Mouse (Mus musculus) T-helper 17 cell (primary cell): Measurements from ENCODE around the gene Glb1l.

ENCODE experiments used
- in situ Hi-C, 2 experiments: fragments of 300-600 bp; cut with MboI, MseI; formaldehyde crosslinking; loops; 1 replicate in 1 of 2; 2 replicates in 1 of 2; pipeline ENCODE4 v1.15.1; 2025; ENCODE audit warnings: high pct_unique_total_duplicates in 2 of 2

The Glb1l gene

DNA sequence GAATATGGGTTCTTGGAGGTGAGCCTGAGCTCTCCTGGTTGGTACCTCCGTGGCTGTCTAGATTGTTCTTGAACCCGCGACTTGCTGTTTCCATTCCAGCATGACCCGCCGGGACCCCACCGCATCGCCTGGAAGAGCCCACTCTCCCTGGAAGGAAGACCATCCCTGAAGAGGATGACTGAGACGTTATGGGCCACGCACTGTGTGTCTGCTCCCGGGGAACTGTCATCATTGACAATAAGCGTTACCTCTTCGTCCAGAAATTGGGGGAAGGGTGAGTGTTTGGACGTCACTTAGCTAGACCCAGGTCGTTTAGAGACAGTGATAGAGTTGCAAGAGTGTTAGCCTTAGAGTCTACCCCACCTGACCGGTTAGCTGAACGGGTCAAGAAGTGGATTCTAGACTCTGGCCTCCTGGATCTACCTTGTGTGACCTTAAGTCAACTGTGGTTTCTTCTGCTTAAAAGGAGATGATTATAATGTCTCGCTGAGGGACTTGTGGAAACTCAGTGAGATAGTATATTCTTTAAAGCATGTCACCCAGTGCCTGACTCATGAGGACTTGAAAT lies 612 bp upstream of the Glb1l start:
- in situ Hi-C loops: loop anchor here (10.0 kb wide), 3 partner anchors 86 to 616 kb away; partner anchors contain the start of genes Dnpep (in 1 of the 2) and Nhej1 (in 1 of the 2)

DNA sequence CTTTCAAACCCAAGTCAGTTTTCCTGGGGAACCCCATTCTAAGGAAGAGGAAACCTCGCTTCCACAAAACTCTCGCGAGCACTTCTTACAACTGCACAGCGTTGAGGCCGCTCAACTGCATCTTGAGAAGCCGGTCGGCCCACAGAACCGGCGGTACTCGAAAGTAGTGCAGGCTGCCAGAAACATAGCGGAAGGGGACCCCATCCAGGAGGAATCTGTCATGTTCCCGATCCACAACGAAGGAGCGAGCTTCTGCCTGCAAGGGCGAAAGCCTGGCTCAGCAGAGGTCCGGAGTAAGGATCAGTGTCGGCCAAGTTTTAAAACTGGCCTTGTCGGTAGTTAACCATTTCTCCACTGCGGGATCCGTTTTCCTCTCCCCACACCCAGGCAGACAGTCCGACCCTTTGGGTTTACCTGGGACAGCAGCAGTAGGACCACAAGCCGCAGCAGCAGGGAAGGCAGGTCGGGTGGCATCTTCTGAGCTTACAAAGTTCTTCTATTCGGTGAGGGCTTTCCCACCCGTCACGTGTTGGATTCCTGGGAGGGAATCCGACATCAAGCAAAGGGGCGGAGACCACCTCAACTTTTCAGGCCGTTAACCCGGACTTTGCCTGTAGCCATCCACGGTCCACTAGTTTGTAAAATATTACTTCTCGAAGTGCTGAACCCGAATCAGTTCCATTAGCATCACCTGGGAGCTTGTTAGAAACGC lies 1.5 kb downstream of the Glb1l start:
- in situ Hi-C loops: no loop called here

DNA sequence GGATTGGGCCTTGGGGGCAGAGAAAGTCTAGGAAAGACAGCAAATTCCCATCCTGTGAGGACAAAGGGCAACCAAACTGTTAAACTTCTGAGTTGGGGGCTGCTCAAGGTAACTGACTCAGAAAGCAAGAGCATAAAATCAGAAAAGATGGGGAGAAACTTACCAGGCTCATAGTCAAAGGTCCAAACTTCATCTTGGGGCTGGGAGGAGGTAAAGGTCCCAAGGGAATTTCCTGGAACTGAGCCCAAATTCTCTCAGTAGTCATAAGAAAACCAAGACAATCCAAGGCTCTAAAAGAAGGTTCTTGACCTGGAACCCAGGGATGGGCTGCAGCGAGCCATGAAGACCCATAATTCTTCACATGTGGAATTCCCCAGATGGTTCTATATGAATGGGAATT lies 9.4 kb downstream of the Glb1l start:
- in situ Hi-C loops: no loop called here

DNA sequence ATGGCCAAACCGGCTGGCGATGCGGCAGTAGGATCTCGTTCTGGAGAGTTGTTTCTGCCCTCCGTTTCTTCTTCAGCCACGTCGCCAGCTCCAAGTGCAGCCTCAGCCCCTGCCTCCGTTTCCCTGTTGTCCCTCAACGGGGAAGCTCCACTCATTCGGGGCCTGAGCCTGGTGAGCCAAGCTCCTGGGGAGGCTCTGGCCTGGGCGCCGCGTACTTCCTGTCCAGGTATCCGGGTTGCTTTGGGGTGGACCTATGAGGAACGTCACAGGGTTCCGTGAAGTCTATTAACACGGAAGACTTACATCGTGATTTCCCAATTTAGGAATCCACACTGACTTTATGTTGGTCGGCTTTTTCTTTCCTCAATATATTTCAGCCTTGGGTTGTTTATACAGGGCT lies 18.2 kb downstream of the Glb1l start:
- in situ Hi-C loops: loop anchor here in 1 of 2 experiments (10.0 kb wide), 1 partner anchor 138 kb away; no protein-coding TSS in a partner anchor

DNA sequence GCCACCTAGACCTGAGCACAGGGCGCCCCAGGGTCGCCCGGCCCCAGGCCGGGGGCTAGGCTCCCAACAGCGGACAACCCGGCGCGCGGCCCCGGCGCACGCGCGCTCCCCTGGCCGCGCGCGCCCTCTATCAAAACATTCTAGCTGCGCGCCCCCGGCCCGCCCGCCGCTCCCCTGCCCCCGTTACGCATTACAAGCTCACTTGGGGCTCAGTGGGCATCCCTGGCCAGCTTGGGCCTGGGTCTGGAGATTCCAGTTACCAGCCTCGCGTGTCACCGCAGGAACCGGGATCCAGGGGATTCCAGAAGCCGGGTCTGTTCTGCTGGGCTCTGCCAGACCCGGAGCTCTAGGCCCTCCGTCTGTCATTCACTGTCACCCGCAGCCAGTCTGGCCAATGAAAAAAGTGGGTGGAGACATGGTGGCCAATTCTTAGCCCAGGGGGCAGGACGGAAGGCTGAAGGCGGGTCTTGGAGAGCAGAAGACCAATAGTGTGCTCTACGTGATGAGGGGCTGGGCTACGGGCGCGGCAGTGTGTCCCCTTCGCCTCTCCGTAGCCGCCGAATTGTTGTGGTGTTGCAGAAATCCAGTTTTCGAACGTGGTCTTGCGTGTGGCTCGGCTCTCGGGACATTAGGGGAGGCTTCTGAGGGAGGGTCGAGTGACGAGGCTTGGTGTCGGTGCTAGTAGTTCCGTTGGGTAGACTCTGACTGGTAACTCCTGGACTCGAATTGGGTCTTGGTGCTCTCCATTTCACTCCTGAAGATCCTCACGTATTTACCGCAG lies 18.8 kb downstream of the Glb1l start, which contains the start of the genes Ankzf1 and Atg9a:
Gene Ankzf1 (plus strand): TSS at position 530 of the 781 bp plus-strand sequence.
Gene Atg9a (minus strand): TSS at position 575 of the 781 bp plus-strand sequence.
- in situ Hi-C loops: loop anchor here in 1 of 2 experiments (10.0 kb wide), 1 partner anchor 137 kb away; no protein-coding TSS in a partner anchor

DNA sequence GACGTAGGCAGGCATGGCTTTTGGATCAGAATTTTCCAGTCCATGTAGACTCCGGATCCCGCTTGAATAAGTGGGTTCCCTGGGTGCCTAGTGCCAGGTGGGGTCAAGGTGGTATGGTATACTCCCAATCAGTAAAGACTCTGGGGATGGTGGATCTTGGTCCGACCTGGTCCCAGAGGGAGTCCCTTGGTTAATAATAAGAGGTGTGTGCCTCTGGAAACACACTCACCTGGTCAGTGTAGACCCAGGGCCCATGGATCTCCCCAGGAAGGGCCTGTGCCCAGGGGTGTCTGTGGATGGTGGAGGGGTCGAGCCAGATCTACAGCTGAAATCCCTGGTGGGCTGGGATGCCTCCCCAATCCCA lies 19.4 kb downstream of the Glb1l start:
- in situ Hi-C loops: loop anchor here in 1 of 2 experiments (10.0 kb wide), 1 partner anchor 136 kb away; no protein-coding TSS in a partner anchor

DNA sequence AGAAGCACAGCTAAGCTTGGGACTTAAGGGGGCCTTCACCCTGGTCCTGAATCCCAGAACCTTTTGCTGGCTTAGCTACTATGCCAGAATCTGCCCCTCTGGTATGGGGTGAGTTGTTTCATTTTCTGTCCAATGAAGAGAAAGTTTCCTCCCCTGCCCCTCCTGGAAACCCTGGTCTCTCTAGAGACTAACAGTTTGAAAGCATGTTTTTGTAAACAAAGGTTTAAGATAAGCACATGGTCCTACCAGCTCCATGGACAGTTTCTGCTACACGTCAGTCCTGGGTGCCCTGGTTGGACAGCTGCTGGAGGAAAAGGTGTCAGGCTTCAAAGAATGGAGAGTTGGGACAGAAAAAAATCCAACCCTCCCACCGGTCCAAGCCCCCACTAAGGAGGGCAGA lies 20.0 kb downstream of the Glb1l start:
- in situ Hi-C loops: loop anchor here in 1 of 2 experiments (10.0 kb wide), 1 partner anchor 136 kb away; no protein-coding TSS in a partner anchor

DNA sequence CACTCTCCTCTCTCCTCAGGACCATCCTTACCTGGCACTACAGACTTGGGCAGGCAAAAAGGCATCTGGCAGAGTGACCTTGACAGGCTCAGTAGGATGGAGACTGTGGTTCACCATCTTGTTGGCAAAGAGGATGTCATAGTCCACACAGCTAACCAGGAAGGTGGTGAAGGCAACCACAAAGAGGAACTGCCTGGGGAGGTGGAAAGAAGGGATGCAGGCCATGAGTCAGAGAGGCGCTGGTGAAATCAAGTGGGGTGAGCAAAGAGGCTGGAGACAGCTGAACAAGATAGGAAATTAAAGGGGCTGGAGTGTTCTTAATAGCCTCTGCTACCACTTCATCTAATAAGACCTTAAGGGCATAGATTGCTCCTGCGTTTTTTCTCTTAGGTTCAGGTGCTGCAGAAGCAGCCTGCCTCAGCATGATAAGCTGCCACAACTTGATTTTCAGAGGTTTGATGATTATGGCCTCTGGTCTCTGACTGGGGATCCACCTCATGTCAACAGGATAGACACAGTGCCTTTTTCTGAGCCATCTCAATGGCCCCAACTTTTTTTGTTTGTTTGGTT lies 22.6 kb downstream of the Glb1l start:
- in situ Hi-C loops: loop anchor here in 1 of 2 experiments (5.0 kb wide), 1 partner anchor 61 kb away; the partner anchor contains the start of gene Nhej1

DNA sequence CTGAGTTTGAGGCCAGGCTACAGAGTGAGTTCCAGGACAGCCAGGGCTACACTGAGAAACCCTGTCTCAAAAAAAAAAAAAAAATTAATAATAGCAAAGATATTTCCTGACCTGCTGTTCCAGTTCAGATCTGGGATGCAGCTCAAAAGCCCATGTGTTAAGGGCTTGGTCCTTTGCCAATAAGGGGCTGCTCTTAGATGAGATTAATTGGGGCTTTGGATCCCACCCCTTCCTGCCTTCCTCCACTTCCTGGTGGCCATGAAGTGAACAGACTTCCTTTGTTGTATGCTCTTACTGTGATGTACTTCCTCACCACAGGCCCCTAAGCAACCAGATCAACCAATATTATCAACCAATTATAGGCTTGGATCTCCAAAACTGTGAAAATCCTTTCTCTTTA lies 23.5 kb downstream of the Glb1l start:
- in situ Hi-C loops: loop anchor here in 1 of 2 experiments (5.0 kb wide), 1 partner anchor 60 kb away; the partner anchor contains the start of gene Nhej1

DNA sequence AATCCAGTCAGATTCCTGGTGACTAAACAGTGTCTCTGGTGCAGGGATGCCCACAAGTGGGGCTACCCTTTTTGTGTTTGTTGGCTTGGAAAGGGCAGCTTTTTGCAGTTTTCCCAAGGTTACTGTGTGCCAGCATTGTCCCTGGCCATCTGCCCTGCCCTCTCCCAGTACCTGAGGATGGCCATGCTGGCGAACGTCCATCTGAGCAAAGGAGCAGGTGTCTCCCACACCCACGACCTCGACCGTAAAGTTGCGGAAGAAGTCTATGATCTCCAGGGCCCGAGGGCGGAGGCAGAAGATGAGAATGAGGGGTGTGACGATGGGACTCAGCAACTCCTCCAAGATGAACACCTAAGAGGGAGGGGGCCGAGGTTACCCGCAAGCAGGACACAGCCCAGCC lies 25.1 kb downstream of the Glb1l start:
- in situ Hi-C loops: loop anchor here in 1 of 2 experiments (5.0 kb wide), 1 partner anchor 58 kb away; the partner anchor contains the start of gene Nhej1

DNA sequence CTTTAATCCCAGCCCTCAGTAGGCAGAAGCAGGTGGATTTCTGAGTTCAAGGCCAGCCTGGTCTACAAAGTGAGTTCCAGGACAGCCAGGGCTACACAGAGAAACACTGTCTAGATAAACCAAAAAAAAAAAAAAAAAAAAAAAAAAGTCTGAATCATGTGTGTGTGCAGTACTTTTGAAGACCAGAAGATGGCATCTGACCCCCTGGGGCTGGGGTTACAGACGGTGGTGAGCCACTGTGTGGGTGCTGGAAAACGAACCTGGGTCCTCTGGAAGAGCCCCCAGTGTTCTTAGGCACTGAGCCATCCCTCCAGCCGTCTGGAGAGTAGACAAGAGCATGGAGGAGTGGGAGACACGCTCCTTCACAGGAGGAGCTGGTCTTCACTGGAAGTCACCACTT lies 28.5 kb downstream of the Glb1l start:
- in situ Hi-C loops: no loop called here

DNA sequence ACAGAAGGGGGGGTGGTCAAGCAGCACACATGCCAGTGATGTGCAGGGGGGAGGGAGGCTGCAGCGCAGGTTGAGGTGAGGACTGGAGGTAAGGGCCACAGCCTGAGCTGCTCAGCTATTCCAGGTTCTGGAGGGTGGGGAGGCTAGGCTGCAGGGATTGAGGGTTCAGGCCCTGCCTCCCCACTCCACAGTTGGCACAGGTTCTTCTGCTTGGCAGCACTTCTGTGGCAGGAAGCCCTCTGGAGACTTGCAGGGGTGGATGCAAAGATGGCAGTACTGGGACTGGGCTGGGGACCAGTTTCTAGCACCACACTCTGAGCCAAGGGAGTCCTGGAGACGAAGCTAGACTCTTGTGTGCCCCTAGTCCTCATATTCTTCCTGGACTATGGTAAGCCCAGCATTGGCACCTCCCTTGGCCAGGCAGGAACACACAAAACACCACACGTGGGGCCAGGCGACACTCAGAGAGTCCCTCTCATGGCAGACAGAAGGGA lies 29.2 kb downstream of the Glb1l start:
- in situ Hi-C loops: no loop called here

DNA sequence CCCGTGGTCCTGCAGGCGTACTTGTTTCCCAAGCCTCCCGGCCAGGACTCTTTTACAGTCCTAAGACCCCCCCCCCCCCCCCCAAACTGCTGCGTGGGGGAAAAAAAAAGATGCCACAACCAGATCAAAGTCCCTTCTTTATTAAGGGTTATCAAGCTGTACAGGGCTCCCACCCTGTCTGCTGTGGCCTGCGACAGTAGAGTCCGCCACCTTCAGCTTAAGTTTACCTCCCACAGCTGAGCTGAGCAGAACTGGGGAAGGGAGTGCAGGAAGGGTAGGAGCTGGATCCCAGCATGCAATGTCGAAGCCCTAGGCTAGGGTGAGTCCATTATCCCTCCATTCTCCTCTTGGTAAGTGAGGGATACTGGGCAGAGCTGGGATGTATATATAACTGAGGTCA lies 29.9 kb downstream of the Glb1l start:
- in situ Hi-C loops: no loop called here

DNA sequence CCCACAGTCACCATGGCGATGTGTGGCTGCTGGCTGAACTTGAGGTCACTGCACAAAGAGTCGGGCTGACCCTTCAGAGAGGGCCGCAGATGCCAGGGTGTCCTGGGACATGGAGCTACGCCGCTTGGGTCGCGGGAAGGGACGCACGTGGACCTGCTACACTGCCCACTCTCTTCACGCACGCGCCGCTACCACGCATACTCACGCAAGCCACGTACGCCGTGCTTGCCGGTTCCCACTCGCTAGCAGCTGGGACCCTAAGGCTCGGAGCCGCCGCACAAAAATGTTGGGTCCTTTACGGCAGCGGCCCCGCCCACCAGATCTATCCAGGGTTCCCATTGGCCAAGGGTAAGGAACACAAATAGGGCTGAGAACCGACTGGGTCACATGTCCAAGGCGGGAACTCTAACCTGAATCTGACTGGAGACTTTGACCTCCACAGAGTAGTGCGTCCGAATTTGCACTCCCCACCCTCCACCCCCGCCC lies 30.5 kb downstream of the Glb1l start, which contains the start of gene Abcb6:
Gene Abcb6 (minus strand): TSS at position 288 of the 486 bp plus-strand sequence.
- in situ Hi-C loops: no loop called here

DNA sequence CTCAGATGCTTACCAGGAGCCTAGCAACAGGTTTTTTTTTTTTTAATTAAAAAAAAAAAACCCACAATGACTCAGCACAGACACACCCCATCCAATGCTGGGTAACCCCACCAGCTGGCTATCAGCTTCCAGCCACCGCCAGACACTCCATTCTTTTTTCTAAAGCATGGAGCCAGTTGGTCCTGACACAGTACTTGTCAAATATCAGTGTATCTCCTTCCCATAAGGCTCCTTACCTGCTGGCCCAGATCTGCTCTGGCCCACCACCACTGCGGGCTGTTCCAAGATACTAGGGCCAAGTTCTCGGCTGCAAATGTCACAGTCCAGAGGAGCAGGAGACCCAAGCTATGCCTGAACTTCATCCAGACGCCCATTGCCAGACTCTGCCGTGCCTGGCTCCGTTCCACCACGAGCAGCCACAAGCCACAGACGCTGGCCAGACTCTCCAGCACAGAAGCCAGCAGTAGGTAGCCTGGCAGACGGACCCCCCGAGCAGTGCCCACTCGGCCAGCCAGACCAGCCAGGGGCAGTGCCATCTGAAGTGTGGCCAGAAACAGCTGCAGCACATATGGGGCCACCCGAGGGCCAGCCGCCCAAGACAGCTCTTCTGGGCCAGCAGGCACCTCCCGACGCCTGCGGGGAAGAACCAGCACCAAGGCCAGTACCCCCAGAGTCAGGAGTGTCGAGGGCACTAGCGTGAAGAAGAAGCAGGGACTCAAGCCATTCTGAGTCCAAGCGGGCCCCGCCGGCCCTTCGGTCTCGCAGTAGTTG lies 31.1 kb downstream of the Glb1l start:
- in situ Hi-C loops: loop anchor here in 1 of 2 experiments (10.0 kb wide), 1 partner anchor 125 kb away; no protein-coding TSS in a partner anchor

DNA sequence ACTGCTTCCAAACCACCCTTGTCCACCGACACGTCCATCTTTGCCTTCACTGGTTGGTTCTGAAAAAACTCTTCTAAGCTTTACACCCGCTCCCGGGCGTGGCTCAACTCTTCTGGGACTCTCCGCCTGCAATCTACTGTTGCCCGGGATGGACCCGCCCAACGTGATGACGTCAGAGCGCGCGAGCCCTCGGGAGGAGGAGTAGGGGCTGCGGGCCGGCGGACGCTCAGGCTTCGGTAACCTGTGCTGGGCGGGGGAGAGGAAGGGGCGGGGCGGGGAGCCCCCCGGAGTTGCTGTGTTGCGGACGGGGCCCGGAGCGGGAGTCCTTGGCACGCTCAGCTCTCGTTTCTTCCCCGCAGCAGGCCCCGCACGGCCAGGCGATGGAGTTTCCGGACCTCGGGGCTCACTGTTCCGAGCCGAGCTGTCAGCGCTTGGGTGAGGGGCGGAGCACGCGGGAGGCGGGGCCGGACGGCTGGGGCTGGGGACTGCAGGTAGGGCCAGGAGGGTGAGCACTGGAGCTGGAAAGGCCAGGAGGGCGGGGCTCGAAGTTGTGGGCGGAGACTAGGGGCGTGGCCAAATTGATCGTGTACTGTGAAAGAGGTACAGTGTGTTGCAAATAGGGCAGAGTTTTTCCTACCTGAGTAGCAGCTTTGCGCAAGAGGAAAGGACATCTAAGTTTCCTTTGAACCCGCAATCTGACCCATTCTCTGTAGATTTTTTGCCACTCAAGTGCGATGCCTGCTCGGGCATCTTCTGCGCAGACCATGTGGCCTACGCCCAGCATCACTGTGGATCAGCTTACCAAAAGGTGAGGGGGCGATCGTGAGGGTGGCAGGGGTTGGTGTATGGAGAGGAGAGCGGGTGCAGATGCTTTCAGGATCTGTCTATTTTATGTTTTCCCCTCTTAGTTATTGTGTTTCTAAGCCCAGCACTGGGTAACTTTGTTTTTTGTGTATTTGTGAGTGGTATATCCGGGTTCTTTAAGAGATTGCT lies 41.8 kb downstream of the Glb1l start, which contains the start of gene Zfand2b:
Gene Zfand2b (plus strand): TSS at position 175 of the 993 bp plus-strand sequence.
- in situ Hi-C loops: no loop called here

DNA sequence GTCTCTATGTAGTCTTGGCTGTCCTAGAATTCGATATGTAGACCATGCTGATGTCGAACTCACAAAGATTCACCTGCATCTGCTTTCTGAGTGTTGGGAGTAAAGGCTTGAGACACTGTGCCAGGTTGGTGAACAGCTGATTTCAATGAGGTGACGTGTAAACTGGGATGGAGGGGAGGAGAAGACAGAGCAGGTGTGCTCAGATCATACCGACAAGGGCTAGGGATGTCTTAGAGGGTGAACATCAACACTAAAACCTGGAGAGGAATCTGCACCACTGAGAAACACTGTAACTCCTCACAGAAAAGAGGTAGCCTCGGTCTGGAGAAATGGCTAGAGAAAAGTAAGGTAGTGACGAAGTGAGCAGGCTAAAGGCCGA lies 42.5 kb downstream of the Glb1l start:
- in situ Hi-C loops: no loop called here

DNA sequence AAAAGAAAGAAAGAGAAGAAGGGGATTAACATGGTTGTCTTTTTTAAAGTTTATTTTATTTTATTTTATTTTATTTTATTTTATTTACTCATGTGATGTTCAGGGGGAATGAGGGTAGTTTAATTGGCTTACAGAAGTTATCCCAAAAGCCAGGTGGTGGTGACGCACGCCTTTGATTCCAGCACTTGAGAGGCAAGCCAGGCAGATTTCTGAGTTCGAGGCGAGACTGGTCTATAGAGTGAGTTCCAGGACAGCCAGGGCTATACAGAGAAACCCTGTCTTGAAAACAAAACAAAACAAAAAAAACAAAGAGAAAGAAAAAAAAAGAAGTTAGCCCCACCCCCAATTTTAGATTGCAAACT lies 50.4 kb downstream of the Glb1l start:
- in situ Hi-C loops: no loop called here
